Mouse (Mus musculus): ENCODE results near the gene Lipa. TPM values are rescaled to one million over a fixed set of nuclear protein-coding genes. Genes with fewer than 3 reads are reported as not detected.

The Lipa gene
- total RNA-seq, 2 experiments from 2014 or later = 9.1 to 21.4 TPM

DNA sequence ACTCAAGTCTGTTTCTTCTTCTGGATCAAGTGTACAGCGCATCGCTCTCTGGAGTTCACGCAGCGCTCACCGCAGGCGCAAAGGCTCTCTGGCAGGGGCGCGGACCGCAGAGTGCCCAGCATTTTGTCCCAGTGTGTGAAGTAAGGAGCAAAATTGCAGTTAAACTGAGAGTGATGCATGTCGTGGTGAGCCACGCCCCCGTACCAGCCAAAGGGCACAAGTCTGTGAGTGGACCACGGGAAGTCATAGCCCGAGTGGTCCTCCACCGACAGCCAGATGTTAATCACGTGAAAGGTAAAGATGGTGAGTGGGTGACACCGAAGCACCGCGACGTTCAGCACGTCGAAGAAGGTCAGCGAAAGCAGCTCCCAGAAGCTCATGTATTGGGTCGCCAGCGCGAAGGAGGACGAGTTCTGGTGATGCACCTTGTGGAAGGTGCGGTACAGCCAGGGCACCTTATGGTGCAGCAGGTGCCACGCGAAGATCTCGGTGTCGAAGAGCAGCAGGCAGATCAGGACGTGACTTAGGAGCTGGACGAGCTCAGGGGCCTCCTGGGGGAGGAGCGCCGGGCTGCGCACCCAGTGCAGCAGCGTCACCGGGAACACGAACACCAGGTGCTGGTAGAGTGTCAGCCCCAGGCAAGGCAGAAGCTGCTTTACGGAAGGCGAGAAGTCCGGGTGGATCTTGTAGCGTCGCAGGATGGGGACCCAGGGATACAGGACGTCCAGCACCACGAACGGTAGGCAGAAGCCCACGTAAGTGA lies 52.9 kb downstream of the Lipa start:
- ATAC-seq (replicated peaks; ENCODE audit: low FRiP score, poor library complexity, severe bottlenecking) = no peak

DNA sequence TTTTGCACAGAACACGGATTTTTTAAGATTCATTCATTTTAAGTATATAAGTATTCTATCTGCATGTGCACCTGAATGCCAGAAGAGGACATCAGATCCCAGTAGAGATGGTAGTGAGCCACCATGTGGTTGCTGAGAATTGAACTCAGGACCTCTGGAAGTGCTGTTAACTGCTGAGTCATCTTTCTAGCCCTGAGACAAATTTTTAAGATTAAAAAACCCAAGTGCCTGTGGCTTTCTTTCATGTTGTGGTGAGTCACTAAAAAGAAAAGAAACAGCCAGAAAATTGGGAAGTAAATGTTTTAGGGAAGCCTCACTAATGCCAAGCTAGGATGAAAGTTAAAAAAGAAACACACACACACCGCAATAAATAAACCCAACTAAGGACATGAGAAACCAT lies 55.6 kb downstream of the Lipa start:
- ATAC-seq (replicated peaks; ENCODE audit: low FRiP score, poor library complexity, severe bottlenecking) = no peak

- no peak for ATAC-seq (replicated peaks; ENCODE audit: low FRiP score, poor library complexity, severe bottlenecking)
These were observed 58.5 kb downstream of the Lipa start for GRCm38 (mm10) chr19:34468794-34469193.

DNA sequence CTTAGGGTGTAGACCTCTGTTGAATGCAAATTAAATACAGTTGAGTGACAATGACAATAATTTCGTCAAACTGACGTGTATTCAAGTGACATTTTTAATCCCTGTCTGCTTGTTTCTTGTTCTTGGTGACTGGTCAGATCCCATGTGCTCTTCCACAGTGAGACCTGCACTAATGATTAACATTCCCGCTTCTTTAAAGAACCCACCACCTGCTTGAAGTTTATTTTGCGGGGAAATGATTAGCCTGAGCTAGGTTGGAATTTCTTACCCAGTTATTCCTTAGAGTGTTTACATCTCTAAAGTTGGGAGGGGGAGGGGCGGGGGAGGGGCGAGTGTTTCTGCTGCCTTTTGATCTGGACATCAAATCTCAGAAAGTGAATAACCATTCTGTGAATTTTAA lies 59.1 kb downstream of the Lipa start:
- no peak for ATAC-seq (replicated peaks; ENCODE audit: low FRiP score, poor library complexity, severe bottlenecking)

GRCm38 (mm10) chr19:34464453-34464852 lies 62.8 kb downstream of the Lipa start:
- no peak for ATAC-seq (replicated peaks; ENCODE audit: low FRiP score, poor library complexity, severe bottlenecking)

DNA sequence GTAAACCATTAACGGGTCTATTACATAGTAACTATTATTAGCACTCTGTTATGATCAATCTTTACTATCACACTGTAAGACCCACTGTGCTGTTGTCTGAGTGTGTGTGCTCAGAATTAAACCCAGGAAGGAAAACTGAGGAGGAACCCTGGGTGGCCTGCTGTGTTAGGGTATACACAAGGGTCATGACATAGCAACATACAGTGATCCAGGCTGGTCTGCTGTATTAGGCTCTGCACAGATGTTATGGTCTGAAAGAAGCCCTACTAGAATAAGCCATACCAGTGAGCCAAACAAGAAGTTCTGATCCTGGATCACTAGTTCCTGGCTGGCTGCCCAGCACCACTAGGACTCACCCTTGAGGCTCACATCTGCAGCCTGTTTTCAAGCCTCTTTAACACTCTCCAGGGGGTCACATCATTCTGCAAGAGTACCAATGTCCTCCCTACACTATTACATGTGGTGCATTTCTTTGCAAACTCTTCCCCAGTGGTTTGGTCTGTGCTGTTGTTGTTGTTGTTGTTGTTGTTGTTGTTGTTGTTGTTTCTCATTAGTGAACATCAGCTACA lies 65.7 kb downstream of the Lipa start:
- ATAC-seq (replicated peaks; ENCODE audit: low FRiP score, poor library complexity, severe bottlenecking) = no peak

GRCm38 (mm10) chr19:34450784-34451370 lies 76.4 kb downstream of the Lipa start:
- no peak for ATAC-seq (replicated peaks; ENCODE audit: low FRiP score, poor library complexity, severe bottlenecking)

- no peak for ATAC-seq (replicated peaks; ENCODE audit: low FRiP score, poor library complexity, severe bottlenecking)
These were observed 78.4 kb downstream of the Lipa start for GRCm38 (mm10) chr19:34448851-34449250.

GRCm38 (mm10) chr19:34445410-34446012 lies 81.8 kb downstream of the Lipa start:
- no peak for ATAC-seq (replicated peaks; ENCODE audit: low FRiP score, poor library complexity, severe bottlenecking)

DNA sequence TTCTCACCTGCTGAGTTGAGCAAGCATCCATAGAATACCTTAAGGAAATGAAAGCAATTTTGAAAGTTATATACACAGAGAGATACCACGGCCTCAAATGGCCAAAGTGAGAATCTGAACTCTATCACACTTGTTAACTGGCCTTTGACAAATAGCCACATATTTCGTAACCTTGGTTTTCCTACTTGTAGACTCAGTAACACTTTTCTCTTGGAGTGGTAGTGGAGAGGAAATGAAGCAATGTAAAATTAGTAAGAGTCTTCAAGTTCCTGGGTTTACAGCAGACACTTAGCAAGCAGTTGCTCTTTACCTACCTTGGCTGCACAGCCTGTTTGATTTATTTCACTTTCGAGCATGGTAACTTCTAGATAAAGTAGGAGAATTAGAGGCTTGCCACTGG lies 82.5 kb downstream of the Lipa start:
- ATAC-seq (replicated peaks; ENCODE audit: low FRiP score, poor library complexity, severe bottlenecking) = no peak

Other genes with a start within 250 kb of the Lipa start
- gene Fas, start 236.8 kb downstream of the Lipa start, total RNA-seq (2015; ENCODE audit: low replicate concordance) = not detected in 2 replicates
- 2.6 and 8.5 TPM in 2 replicates for gene Fas, start 236.8 kb downstream of the Lipa start, total RNA-seq (2017; ENCODE audit: low replicate concordance)
- gene Ch25h, start 52.3 kb downstream of the Lipa start, total RNA-seq (2015; ENCODE audit: low replicate concordance) = not detected in 2 replicates
- not detected in 2 replicates for gene Ch25h, start 52.3 kb downstream of the Lipa start, total RNA-seq (2017; ENCODE audit: low replicate concordance)
- 2.9 and 5.0 TPM in 2 replicates for gene Ifit2, start 23.2 kb upstream of the Lipa start, total RNA-seq (2015; ENCODE audit: low replicate concordance)
- 7.7 and 11.2 TPM in 2 replicates for gene Ifit2, start 23.2 kb upstream of the Lipa start, total RNA-seq (2017; ENCODE audit: low replicate concordance)
- gene Ifit3, start 56.1 kb upstream of the Lipa start, total RNA-seq (2015; ENCODE audit: low replicate concordance) = 2.5 and 9.2 TPM in 2 replicates
- 2.3 and 4.5 TPM in 2 replicates for gene Ifit3, start 56.1 kb upstream of the Lipa start, total RNA-seq (2017; ENCODE audit: low replicate concordance)
- 1.1 and 1.3 TPM in 2 replicates for gene Ifit1bl1, start 74.5 kb upstream of the Lipa start, total RNA-seq (2015; ENCODE audit: low replicate concordance)
- 2.7 TPM in 1 of 2 replicates, not detected in the other for gene Ifit1bl1, start 74.5 kb upstream of the Lipa start, total RNA-seq (2017; ENCODE audit: low replicate concordance)
- gene Ifit3b, start 80.5 kb upstream of the Lipa start, total RNA-seq (2015; ENCODE audit: low replicate concordance) = 0.84 TPM in 1 of 2 replicates, not detected in the other
- gene Ifit3b, start 80.5 kb upstream of the Lipa start, total RNA-seq (2017; ENCODE audit: low replicate concordance) = not detected in 2 replicates
- 2.1 and 2.5 TPM in 2 replicates for gene Ifit1bl2, start 113.3 kb upstream of the Lipa start, total RNA-seq (2015; ENCODE audit: low replicate concordance)
- 1.8 TPM in 1 of 2 replicates, not detected in the other for gene Ifit1bl2, start 113.3 kb upstream of the Lipa start, total RNA-seq (2017; ENCODE audit: low replicate concordance)
- 4.0 and 9.6 TPM in 2 replicates for gene Ifit1, start 113.4 kb upstream of the Lipa start, total RNA-seq (2015; ENCODE audit: low replicate concordance)
- 4.9 and 11.6 TPM in 2 replicates for gene Ifit1, start 113.4 kb upstream of the Lipa start, total RNA-seq (2017; ENCODE audit: low replicate concordance)
- 0.36 TPM in 1 of 2 replicates, not detected in the other for gene Slc16a12, start 219.8 kb upstream of the Lipa start, total RNA-seq (2015; ENCODE audit: low replicate concordance)
- gene Slc16a12, start 219.8 kb upstream of the Lipa start, total RNA-seq (2017; ENCODE audit: low replicate concordance) = not detected in 2 replicates